Mouse (Mus musculus): ENCODE measurements at regions not wholly inside any gene's neighbourhood (a gene's known extent, or its start where the extent isn't known, plus 50 kb on each side); places are given as distances from the start of the nearest gene placed in this dataset.

- DNase-seq (ENCODE audit: low spot score, missing footprints) (no peak), ATAC-seq (ENCODE audit: low FRiP score) (no peak)
- Histone ChIP-seq H3K27me3 (ENCODE audit: control insufficient read depth, insufficient read depth, low read length) (no peaks in the 10 kb centered on the region), H3K4me1 (ENCODE audit: control insufficient read depth, insufficient read depth, low read length) (peaks cover 22% of the 10 kb centered on the region), H3K9ac (ENCODE audit: low read length) (no peak overlapping the region), H3K4me3 (ENCODE audit: low read depth, low read length) (no peak overlapping the region), H3K4me2 (no peak overlapping the region), H3K27ac (ENCODE audit: low read depth, low read length) (no peak overlapping the region), H3K9me3 (ENCODE audit: control insufficient read depth, low read length) (no peaks in the 10 kb centered on the region), H3K36me3 (ENCODE audit: control insufficient read depth, insufficient read depth, low read length) (no peaks in the 10 kb centered on the region)
- 89% methylated on average over 17 of the region's 17 CpGs for WGBS
Measured at GRCm38 (mm10) chr8:126829376-126830241, 116.0 kb downstream of the Tomm20 start.

- H3K27ac ChIP-seq (ENCODE audit: low read depth, low read length) = peak overlapping the region; percentile 96
- H3K4me2 ChIP-seq = no peak overlapping the region
- DNase-seq (ENCODE audit: low spot score, missing footprints) (no peak), ATAC-seq (ENCODE audit: low FRiP score) (no peak)
- no peaks in the 10 kb centered on the region for H3K9me3 ChIP-seq (ENCODE audit: control insufficient read depth, low read length)
- no peaks in the 10 kb centered on the region for H3K27me3 ChIP-seq (ENCODE audit: control insufficient read depth, insufficient read depth, low read length)
- no peaks in the 10 kb centered on the region for H3K36me3 ChIP-seq (ENCODE audit: control insufficient read depth, insufficient read depth, low read length)
- H3K4me1 ChIP-seq (ENCODE audit: control insufficient read depth, insufficient read depth, low read length) = peaks cover 23% of the 10 kb centered on the region
- 76% methylated on average over 6 of the region's 6 CpGs for WGBS
- H3K4me3 ChIP-seq (ENCODE audit: low read depth, low read length) = no peak overlapping the region
- H3K9ac ChIP-seq (ENCODE audit: low read length) = no peak overlapping the region
Measured at GRCm38 (mm10) chr8:126827681-126828383, 117.8 kb downstream of the Tomm20 start.

DNA sequence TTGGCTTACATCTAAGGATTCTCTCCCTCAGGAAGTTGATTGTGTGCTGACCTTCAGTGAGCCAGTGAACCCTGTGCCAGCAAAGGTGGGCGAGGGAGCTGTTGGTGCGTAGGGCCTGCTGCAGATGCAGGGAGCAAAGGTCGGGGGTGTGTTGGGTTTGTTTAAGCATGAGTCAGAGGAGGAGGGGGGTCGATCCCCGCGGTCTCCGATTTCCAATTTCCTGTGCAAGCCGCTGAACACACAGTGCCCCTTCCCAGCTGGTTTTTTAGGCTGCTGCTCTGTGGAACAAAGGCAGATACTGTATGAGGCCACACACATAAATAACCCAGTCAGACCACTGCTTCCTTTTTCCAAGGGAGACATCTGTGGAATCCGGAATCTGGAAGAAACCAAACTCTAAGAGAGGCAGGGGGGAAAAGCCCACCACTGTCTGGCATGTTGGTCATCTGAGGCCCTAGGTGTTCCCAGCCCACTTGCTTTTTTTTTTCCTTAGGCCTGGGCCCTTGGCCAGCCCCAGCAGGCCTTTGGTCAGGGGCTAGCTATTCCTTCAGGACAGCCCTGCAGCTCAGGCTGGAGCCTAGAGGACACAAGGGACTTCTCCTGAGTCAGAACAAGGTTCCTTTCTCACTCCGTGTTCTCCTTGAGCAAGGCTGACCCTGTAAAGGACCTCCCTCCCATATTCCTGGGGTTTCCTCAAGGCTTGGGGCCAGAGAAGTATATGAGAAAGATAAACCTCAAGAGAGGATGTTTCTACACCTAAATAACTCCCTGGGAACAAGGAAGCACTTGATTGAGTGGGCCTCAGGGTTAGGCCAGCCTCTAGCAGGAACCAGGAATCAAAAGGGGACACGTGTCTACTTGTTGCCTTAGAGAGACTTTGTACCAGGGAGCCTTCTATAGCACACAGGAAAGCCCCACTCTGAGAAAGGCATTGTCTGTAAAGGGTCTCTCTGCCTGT is 119.0 kb downstream of the Tomm20 start:
- Histone ChIP-seq H3K9me3 (ENCODE audit: control insufficient read depth, low read length) (no peaks in the 10 kb centered on the region), H3K4me2 (peak overlapping the region; percentile 32), H3K4me1 (ENCODE audit: control insufficient read depth, insufficient read depth, low read length) (peaks cover 23% of the 10 kb centered on the region), H3K27me3 (ENCODE audit: control insufficient read depth, insufficient read depth, low read length) (no peaks in the 10 kb centered on the region), H3K4me3 (ENCODE audit: low read depth, low read length) (no peak overlapping the region), H3K36me3 (ENCODE audit: control insufficient read depth, insufficient read depth, low read length) (no peaks in the 10 kb centered on the region), H3K27ac (ENCODE audit: low read depth, low read length) (peak overlapping the region; percentile 96), H3K9ac (ENCODE audit: low read length) (peak overlapping the region; percentile 59)
- DNase-seq (ENCODE audit: low spot score, missing footprints) = peak; percentile 98
- 5% methylated on average over 11 of the region's 11 CpGs for WGBS
- peak; percentile 85 for ATAC-seq (ENCODE audit: low FRiP score)

DNA sequence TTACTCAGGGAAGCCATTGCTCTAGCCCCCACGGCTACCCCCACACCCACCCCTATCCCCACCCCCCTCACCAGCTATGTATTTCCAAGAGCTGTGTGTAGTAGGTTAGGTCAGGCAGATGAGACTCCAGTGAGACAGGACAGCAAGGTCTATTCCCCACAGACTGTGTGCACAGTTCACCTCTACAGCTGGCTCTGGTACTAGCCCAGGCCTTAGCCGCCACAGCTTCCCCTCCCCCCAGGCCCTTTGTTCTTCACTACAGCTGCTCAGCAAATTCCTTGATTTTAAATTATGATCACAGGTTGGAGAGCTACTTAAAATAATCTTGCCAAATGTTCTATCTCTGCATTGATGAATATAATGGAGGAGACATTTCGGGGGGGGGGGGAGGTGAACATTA is 119.8 kb downstream of the Tomm20 start:
- Histone ChIP-seq H3K4me3 (ENCODE audit: low read depth, low read length) (no peak overlapping the region), H3K27ac (ENCODE audit: low read depth, low read length) (peak overlapping the region; percentile 96), H3K36me3 (ENCODE audit: control insufficient read depth, insufficient read depth, low read length) (no peaks in the 10 kb centered on the region), H3K9ac (ENCODE audit: low read length) (peak overlapping the region; percentile 59), H3K9me3 (ENCODE audit: control insufficient read depth, low read length) (no peaks in the 10 kb centered on the region), H3K4me1 (ENCODE audit: control insufficient read depth, insufficient read depth, low read length) (peaks cover 23% of the 10 kb centered on the region), H3K27me3 (ENCODE audit: control insufficient read depth, insufficient read depth, low read length) (no peaks in the 10 kb centered on the region), H3K4me2 (peak overlapping the region; percentile 32)
- ATAC-seq (ENCODE audit: low FRiP score) = peak; percentile 89
- WGBS = 25% methylated on average over 3 of the region's 3 CpGs
- DNase-seq (ENCODE audit: low spot score, missing footprints) = peak; percentile 96

GRCm38 (mm10) chr8:126824575-126825208 is 121.0 kb downstream of the Tomm20 start:
- Histone ChIP-seq H3K4me2 (no peak overlapping the region), H3K36me3 (ENCODE audit: control insufficient read depth, insufficient read depth, low read length) (no peaks in the 10 kb centered on the region), H3K4me3 (ENCODE audit: low read depth, low read length) (no peak overlapping the region), H3K9ac (ENCODE audit: low read length) (no peak overlapping the region), H3K27ac (ENCODE audit: low read depth, low read length) (peak overlapping the region; percentile 50), H3K9me3 (ENCODE audit: control insufficient read depth, low read length) (no peaks in the 10 kb centered on the region), H3K27me3 (ENCODE audit: control insufficient read depth, insufficient read depth, low read length) (no peaks in the 10 kb centered on the region), H3K4me1 (ENCODE audit: control insufficient read depth, insufficient read depth, low read length) (peaks cover 23% of the 10 kb centered on the region)
- ATAC-seq (ENCODE audit: low FRiP score) (peak; percentile 25; the same call in 1 of the 2 replicates), DNase-seq (ENCODE audit: low spot score, missing footprints) (peak; percentile 89)
- 47% methylated on average over 10 of the region's 10 CpGs for WGBS

- Histone ChIP-seq H3K9me3 (ENCODE audit: control insufficient read depth, low read length) (no peaks in the 10 kb centered on the region), H3K4me3 (ENCODE audit: low read depth, low read length) (no peak overlapping the region), H3K27ac (ENCODE audit: low read depth, low read length) (no peak overlapping the region), H3K4me1 (ENCODE audit: control insufficient read depth, insufficient read depth, low read length) (peaks cover 19% of the 10 kb centered on the region), H3K27me3 (ENCODE audit: control insufficient read depth, insufficient read depth, low read length) (no peaks in the 10 kb centered on the region), H3K4me2 (no peak overlapping the region), H3K36me3 (ENCODE audit: control insufficient read depth, insufficient read depth, low read length) (no peaks in the 10 kb centered on the region), H3K9ac (ENCODE audit: low read length) (no peak overlapping the region)
- no peak for DNase-seq (ENCODE audit: low spot score, missing footprints)
- WGBS = 91% methylated on average over 4 of the region's 4 CpGs
- no peak for ATAC-seq (ENCODE audit: low FRiP score)
Measured at GRCm38 (mm10) chr8:126822269-126822668, 123.4 kb downstream of the Tomm20 start.

DNA sequence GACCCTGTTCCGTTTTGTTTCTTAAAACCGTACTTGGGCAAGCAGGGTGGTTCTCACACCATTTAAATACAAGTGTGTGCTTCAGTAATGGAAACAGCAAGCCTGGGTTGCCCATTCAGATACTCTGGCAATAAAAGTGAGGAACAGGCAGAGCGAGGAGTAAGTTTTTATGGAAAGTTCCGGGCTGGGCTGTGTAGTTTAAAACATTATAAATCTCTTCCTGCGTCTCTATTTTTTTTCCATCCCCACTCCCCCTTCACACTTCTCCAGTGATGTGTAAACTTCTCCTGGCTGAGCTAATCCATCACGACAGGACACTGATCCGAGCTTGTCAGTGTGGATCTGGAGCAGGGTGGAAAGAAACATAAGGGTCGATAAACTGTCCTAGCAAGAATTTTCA is 124.4 kb downstream of the Tomm20 start:
- peaks cover 9% of the 10 kb centered on the region for H3K4me1 ChIP-seq (ENCODE audit: control insufficient read depth, insufficient read depth, low read length)
- no peak overlapping the region for H3K27ac ChIP-seq (ENCODE audit: low read depth, low read length)
- no peaks in the 10 kb centered on the region for H3K27me3 ChIP-seq (ENCODE audit: control insufficient read depth, insufficient read depth, low read length)
- no peaks in the 10 kb centered on the region for H3K9me3 ChIP-seq (ENCODE audit: control insufficient read depth, low read length)
- ATAC-seq (ENCODE audit: low FRiP score) (no peak), DNase-seq (ENCODE audit: low spot score, missing footprints) (no peak)
- H3K4me3 ChIP-seq (ENCODE audit: low read depth, low read length) = no peak overlapping the region
- no peaks in the 10 kb centered on the region for H3K36me3 ChIP-seq (ENCODE audit: control insufficient read depth, insufficient read depth, low read length)
- H3K9ac ChIP-seq (ENCODE audit: low read length) = no peak overlapping the region
- no peak overlapping the region for H3K4me2 ChIP-seq
- WGBS = 68% methylated on average over 8 of the region's 8 CpGs

GRCm38 (mm10) chr8:126820502-126820901 is 125.1 kb downstream of the Tomm20 start:
- WGBS = 94% methylated on average over 2 of the region's 2 CpGs
- H3K4me1 ChIP-seq (ENCODE audit: control insufficient read depth, insufficient read depth, low read length) = peaks cover 4% of the 10 kb centered on the region; the same call in 1 of the 2 replicates
- ATAC-seq (ENCODE audit: low FRiP score) (no peak), DNase-seq (ENCODE audit: low spot score, missing footprints) (no peak)
- no peaks in the 10 kb centered on the region for H3K27me3 ChIP-seq (ENCODE audit: control insufficient read depth, insufficient read depth, low read length)
- no peak overlapping the region for H3K4me3 ChIP-seq (ENCODE audit: low read depth, low read length)
- no peaks in the 10 kb centered on the region for H3K36me3 ChIP-seq (ENCODE audit: control insufficient read depth, insufficient read depth, low read length)
- no peak overlapping the region for H3K4me2 ChIP-seq
- no peak overlapping the region for H3K27ac ChIP-seq (ENCODE audit: low read depth, low read length)
- H3K9me3 ChIP-seq (ENCODE audit: control insufficient read depth, low read length) = no peaks in the 10 kb centered on the region
- no peak overlapping the region for H3K9ac ChIP-seq (ENCODE audit: low read length)

All from midbrain, embryonic 11.5 days (tissue).